Mouse (Mus musculus) E14TG2a.4 (cell line): Measurements from ENCODE around the gene Csnk1e.

Experiments
- H3K27me3 ChIP-seq: 2 replicates; pipeline ENCODE4 v1.6.1; 2014; ENCODE audit warnings: low read length, control low read depth; ENCODE audit not compliant: insufficient read depth
- H3K36me3 ChIP-seq: 2 replicates; pipeline ENCODE4 v1.6.1; 2014; ENCODE audit warnings: low read length, control low read depth; ENCODE audit not compliant: insufficient read depth
- H3K4me1 ChIP-seq: replicated peaks from 2 replicates; pipeline ENCODE4 v1.6.1; 2014; ENCODE audit warnings: low read depth, low read length, control low read depth
- H3K4me3 ChIP-seq: replicated peaks from 2 replicates; pipeline ENCODE4 v1.5.1; 2014; ENCODE audit warnings: mild to moderate bottlenecking, low read length
- H3K9me3 ChIP-seq: 2 replicates; pipeline ENCODE4 v1.6.1; 2014; ENCODE audit warnings: low read length, control low read depth
- CTCF ChIP-seq: conservative IDR thresholded peaks from 2 replicates; pipeline ENCODE4 v1.5.1; 2014; ENCODE audit warnings: low read length
- NANOG ChIP-seq: IDR thresholded peaks from 2 replicates; pipeline ENCODE4 v1.6.1; 2014; ENCODE audit warnings: borderline replicate concordance, low read length, mixed read lengths
- POU5F1 ChIP-seq: IDR thresholded peaks from 2 replicates; pipeline ENCODE4 v1.6.1; 2014; ENCODE audit warnings: low read length, borderline replicate concordance

Gene Csnk1e

GRCm38 (mm10) chr15:79400975-79401365 is 54.4 kb downstream of the Csnk1e start:
- H3K27me3 ChIP-seq = peaks cover 10% of the 10 kb centered on the region
- H3K9me3 ChIP-seq = no peaks in the 10 kb centered on the region
- H3K4me3 ChIP-seq = peak overlapping the region; percentile 98
- TF ChIP-seq NANOG (no peak), CTCF (no peak), POU5F1 (no peak)
- peaks cover 15% of the 10 kb centered on the region for H3K36me3 ChIP-seq
- H3K4me1 ChIP-seq = peaks cover 81% of the 10 kb centered on the region

- peak overlapping the region; percentile 98 for H3K4me3 ChIP-seq
- no peak for TF ChIP-seq POU5F1
- TF ChIP-seq NANOG = no peak
- no peak for TF ChIP-seq CTCF
- H3K4me1 ChIP-seq = peaks cover 87% of the 10 kb centered on the region
- H3K36me3 ChIP-seq = peaks cover 21% of the 10 kb centered on the region
- H3K9me3 ChIP-seq = no peaks in the 10 kb centered on the region
- H3K27me3 ChIP-seq = peaks cover 10% of the 10 kb centered on the region
Observed at GRCm38 (mm10) chr15:79400134-79400974, 55.0 kb downstream of the Csnk1e start.

- peaks cover 9% of the 10 kb centered on the region for H3K27me3 ChIP-seq
- peaks cover 29% of the 10 kb centered on the region for H3K36me3 ChIP-seq
- H3K4me1 ChIP-seq = peaks cover 92% of the 10 kb centered on the region
- TF ChIP-seq POU5F1 = no peak
- TF ChIP-seq NANOG = no peak
- TF ChIP-seq CTCF = no peak
- H3K9me3 ChIP-seq = no peaks in the 10 kb centered on the region
- H3K4me3 ChIP-seq = peak overlapping the region; percentile 98
Observed at GRCm38 (mm10) chr15:79399231-79400052, 55.9 kb downstream of the Csnk1e start.

GRCm38 (mm10) chr15:79396736-79397135 is 58.6 kb downstream of the Csnk1e start:
- Histone ChIP-seq H3K27me3 (no peaks in the 10 kb centered on the region), H3K36me3 (peaks cover 52% of the 10 kb centered on the region), H3K4me3 (peak overlapping the region; percentile 63), H3K4me1 (peaks cover 99% of the 10 kb centered on the region), H3K9me3 (no peaks in the 10 kb centered on the region)
- TF ChIP-seq POU5F1 (no peak), CTCF (peak; percentile 76)

- Histone ChIP-seq H3K27me3 (no peaks in the 10 kb centered on the region), H3K4me3 (peak overlapping the region; percentile 63; the same call in 1 of the 2 replicates), H3K4me1 (peaks cover 99% of the 10 kb centered on the region), H3K36me3 (peaks cover 57% of the 10 kb centered on the region), H3K9me3 (no peaks in the 10 kb centered on the region)
- TF ChIP-seq POU5F1 = no peak
- TF ChIP-seq CTCF = no peak
- no peak for TF ChIP-seq NANOG
Observed at GRCm38 (mm10) chr15:79395281-79395680, 60.1 kb downstream of the Csnk1e start.

- peaks cover 99% of the 10 kb centered on the region for H3K4me1 ChIP-seq
- peaks cover 59% of the 10 kb centered on the region for H3K36me3 ChIP-seq
- no peak overlapping the region for H3K4me3 ChIP-seq
- H3K27me3 ChIP-seq = no peaks in the 10 kb centered on the region
- no peaks in the 10 kb centered on the region for H3K9me3 ChIP-seq
- TF ChIP-seq NANOG (no peak), POU5F1 (no peak), CTCF (no peak)
Observed at GRCm38 (mm10) chr15:79394842-79395241, 60.5 kb downstream of the Csnk1e start.

- H3K9me3 ChIP-seq = no peaks in the 10 kb centered on the region
- peak overlapping the region; percentile 29; the same call in 1 of the 2 replicates for H3K4me3 ChIP-seq
- H3K4me1 ChIP-seq = peaks cover 94% of the 10 kb centered on the region
- TF ChIP-seq CTCF (no peak), NANOG (no peak), POU5F1 (no peak)
- H3K27me3 ChIP-seq = no peaks in the 10 kb centered on the region
- H3K36me3 ChIP-seq = peaks cover 68% of the 10 kb centered on the region
Observed at GRCm38 (mm10) chr15:79393101-79393500, 62.3 kb downstream of the Csnk1e start.

- peaks cover 70% of the 10 kb centered on the region for H3K36me3 ChIP-seq
- no peak for TF ChIP-seq CTCF
- no peak for TF ChIP-seq POU5F1
- TF ChIP-seq NANOG = no peak
- H3K27me3 ChIP-seq = no peaks in the 10 kb centered on the region
- peak overlapping the region; percentile 29; the same call in 1 of the 2 replicates for H3K4me3 ChIP-seq
- peaks cover 93% of the 10 kb centered on the region for H3K4me1 ChIP-seq
- H3K9me3 ChIP-seq = no peaks in the 10 kb centered on the region
Observed at GRCm38 (mm10) chr15:79392527-79392926, 62.8 kb downstream of the Csnk1e start.
